Mouse (Mus musculus): Measurements from ENCODE around the gene Shank2.

Shank2 gene

DNA sequence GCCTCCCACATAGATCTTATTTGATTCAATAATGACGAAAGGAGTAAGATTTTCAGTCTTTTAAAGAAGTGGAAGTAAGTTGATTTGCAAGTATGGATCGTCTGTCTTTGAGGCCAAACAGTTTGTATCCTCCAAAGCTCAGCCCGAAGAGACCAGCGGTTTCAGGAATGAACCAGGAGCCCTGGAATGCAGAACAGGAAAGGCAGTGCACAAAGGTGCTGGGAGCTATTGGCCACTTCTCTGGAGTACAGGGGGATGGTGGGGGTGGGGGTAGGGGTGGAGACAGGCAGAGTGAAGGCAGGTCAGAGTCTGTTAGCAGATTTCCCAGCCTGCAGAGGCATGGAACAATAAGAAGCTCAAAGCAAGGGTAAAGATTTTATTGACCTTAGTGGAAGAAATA is 471.8 kb downstream of the Shank2 start:
- DNase-seq (ENCODE audit: low read depth, low spot score), result no peak
